Mouse (Mus musculus): Measurements from ENCODE around the gene Tbc1d22a.

Tbc1d22a gene

DNA sequence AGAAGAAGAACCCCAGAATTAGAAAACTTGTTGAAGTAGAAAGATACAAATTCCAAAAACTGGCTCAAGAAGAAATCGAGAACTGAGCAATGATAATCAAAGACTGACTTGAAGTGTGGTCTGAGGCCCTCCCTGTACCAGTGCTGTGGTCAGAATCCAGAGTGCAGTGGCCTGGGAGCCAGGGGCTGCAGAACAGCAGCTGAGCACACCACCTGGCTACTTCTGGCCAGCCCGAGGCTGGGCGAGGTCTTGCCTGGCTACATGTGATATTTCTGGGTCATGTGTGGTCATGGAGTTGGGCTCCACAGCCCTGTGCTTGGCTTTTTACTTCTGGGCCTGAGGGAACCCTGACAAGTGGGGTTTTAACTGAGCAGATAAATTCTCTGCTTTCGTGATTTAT lies 292.4 kb downstream of the Tbc1d22a start:
- in situ Hi-C loops (cut with MboI) = no loop called here

DNA sequence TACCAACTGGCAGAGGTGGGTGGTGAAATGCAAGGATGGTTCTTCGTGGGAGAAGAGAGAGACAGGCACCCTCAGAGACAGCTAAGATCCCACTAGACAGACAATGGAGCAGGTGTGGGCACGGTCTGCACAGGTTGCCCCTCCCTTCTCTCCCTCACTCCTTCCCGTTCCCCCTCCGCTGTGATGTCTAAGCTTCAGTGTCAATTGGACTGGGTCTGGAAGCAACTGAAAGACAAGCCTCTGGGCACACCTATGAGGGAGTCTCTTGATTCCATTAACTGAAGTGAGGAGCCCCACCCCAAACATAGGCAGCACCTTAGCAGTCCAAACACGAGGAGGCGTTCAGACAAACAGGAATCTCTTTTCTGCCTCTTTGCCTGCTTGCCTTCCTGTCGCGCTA lies 293.3 kb downstream of the Tbc1d22a start:
- in situ Hi-C loops (cut with MboI) = no loop called here

DNA sequence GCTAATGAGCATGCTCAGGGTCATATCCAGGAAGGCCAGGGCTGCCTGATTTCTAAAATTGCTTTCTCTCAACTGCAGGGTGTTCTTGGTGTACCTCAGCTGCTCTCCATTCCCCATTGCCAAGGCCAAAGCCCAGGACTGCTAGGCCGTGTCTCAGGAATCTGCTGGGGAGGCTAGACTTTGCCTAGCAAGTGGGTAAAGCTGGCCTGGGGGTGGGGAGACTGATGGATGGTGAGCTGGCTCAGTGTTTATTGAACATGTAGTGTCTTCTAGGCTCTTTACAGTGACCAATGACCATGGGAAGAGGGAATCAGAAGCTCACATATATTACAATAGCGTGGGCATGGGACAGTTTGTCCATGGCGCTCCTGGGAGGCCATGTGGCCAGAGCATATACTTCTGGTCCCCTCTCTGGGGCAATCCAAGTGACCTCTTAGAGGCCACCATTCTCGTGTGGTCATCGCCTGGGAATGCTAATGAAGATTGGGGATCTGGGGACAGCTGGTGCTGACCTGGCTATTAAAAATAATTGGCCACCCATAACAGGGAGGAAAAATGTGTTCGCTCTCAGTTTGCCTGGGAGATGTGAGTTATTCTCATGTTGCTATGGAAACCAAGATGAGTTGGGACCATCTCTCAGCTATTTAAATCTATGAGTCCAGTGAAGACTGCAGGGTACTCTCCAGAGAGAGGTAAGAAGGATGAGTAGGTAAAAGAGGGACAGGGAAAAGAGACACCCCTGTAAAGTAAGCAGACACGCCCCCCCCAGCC lies 294.3 kb downstream of the Tbc1d22a start:
- in situ Hi-C loops (cut with MboI) = no loop called here

DNA sequence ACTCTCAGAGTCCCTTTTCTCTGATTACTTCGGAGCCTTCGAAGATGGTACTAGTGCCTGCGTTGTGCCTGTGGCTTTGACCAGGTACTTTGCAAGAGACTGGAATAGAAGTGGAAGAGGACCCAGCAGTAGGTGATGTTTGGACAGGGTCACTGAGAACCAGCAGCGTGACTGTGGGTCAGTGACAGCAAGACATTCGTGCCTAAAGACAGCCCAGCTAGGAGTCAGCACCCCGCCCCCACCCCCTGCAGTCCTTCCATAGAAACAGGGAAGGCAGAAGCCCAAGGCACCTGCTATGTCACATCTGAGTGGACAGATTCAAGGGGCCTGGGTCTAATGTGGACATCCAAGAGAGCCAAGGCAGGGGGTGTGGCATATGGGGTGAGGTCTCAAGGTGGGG lies 295.3 kb downstream of the Tbc1d22a start:
- in situ Hi-C loops (cut with MboI) = no loop called here

DNA sequence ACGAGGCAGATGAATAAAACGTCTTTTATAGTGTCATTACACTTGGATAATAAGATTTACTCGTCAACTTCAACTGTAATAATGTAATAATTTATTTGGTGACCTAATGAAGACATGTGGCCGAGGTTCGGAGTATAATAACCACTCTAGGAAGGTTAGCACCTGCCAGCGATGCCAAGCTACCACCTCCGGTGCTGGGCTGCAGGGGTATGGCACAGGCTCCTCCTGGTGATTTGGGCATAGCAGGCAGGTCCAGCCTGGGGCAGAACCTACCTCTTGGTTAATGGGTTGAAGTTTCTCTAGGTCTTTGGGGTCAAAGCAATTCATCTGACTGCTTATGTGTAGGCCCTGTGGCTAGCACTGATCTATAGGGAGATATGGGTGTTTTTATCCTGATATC lies 296.9 kb downstream of the Tbc1d22a start:
- in situ Hi-C loops (cut with MboI) = no loop called here

DNA sequence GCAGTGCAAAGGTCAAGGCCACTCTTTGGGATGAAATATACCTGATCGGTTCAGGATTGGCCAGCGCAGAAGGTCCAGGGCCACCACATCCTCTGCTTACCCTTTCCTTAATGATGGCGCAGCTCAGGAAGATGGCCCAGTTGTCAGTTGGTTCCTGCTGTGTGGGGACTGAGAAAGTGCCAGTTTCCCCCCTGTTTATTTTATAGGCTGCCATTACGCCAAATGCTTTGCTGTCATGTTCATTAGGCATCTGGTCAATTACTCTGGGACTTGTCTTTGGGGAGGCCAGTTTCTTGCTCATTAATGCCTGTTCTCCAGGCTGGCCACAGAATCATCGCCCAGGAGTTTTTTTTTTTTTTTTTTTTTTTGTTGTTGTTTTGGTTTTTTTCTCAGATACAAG lies 299.1 kb downstream of the Tbc1d22a start:
- in situ Hi-C loops (cut with MboI) = no loop called here

DNA sequence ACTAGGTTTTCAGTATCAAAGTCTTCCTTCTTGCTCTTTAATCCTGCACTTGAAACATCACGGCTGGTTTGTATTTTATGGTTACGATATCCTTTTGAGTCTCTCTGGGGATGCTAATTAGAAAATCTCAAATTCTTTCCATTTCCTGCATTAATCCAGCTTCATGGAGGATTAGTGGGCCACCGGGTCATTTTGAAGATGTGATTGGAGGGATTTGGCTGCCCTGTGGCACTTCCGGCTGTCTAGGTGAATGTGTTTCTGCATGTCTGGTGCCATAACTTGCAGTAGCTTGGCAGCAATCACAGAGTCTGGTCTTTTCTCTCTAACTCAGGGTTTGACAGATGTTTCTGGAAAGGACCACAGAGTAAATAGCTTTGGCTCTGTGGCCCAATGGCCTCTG lies 305.9 kb downstream of the Tbc1d22a start:
- in situ Hi-C loops (cut with MboI) = no loop called here

DNA sequence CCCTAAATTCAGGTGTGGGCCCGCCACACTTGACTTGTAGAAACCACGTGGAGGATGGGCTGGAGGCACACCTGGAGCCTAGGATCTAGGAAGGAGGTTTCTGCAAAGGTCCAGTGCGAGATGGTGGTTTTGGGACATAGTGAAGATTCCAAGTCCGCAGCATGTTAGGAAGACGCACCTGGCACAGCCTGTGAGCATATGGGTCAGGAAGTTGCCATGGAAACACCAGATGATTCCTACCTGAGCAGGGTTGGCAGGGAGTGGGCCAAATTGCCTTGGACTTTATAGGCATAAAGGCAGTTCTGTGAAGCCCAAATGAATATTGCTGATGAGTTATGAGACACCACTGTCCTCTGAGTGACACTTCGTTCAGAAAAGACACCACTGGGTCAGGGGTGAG lies 321.1 kb downstream of the Tbc1d22a start:
- in situ Hi-C loops (cut with MboI) = no loop called here

DNA sequence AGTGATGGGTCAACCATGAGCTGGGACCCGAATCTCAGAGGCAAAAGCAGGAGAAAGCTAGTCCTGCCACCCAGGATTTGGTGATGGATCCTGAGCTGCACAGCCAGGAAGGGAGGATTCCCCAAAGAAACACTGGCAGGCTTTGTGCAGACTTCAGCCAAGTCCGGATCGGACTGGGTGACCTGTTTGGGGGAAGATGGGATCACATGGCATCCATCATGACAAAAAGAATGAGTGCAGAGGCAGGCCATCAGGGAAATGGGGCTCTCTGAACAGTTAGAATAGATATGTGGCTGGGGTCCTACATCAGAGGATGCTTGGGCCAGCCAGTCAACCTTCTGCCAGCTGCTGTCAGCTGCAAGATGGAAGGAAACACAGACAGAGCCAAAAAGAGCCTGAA lies 328.1 kb downstream of the Tbc1d22a start:
- in situ Hi-C loops (cut with MboI) = no loop called here

DNA sequence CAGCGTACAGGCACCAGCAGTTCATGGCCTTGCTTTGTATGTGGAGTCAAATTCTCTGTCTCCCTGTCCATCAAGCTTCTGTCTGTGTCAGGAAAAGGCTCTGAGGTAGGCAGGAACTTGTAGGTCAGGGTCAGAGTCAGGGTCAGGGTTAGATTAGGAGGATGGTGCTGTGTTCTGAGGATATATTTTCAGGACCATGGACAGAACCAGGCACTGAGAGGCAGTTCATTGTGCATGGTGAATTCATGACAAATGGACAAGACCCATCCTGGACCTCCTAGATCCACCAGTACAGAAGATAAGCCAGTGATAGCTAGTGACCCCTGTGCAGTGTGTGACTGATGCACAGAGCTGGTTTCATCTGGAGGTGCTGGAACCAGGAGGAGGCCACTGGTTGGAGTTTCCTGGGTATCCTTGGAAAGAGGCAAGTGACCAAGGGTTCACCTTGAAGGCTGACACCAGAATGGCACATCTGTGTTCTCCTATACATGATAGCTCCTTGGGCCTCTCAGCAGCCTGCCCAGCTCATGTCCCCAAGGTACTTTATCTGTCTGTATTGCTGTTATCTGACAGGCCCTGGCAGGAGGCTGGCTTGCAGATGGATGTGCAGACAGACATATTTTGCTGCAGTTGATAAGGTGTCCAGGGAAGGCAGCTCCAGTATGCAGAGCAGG lies 330.0 kb downstream of the Tbc1d22a start:
- in situ Hi-C loops (cut with MboI) = no loop called here

Measured in mature B cell (primary cell).